Mouse (Mus musculus): ENCODE measurements at regions not wholly inside any gene's neighbourhood (a gene's known extent, or its start where the extent isn't known, plus 50 kb on each side); places are given as distances from the start of the nearest gene placed in this dataset.

DNA sequence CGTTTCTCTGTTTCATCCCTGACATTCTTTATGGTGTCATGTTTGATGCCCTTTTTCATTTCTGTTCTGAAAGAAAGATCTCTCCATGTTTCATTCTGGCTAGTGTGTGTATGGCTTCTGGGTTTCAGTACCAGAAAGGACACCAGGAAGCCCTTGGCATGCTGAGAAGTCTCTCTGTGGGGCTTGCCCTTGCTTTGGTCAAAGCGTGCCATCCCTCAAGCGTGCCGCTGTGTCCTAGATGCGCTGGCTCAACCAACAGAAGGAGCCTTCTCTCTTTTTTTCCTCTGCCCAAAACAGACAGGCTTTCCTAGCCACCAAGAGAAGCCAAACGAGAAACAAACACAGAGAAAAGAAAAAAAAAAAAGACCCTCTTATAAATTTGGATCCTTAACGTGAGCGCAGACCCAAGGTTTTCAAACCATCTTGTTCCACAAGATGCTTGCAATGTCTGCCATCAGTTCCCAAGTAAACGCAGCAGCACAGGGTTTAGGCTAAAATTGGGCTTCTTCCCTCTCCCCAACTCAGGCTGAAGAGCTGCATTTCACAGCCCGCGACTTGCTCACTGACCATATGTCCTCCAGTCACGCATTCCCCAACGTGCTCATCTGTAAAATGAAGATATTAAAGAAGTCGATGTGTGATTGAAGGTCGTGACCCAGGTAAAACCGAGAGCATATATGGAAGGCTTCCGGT, 97.3 kb upstream of the Foxn2 start:
- Histone ChIP-seq H3K9ac (no peak overlapping the region), H3K4me1 (replicated peaks) (no peaks in the 10 kb centered on the region)
- ATAC-seq, result no peak

DNA sequence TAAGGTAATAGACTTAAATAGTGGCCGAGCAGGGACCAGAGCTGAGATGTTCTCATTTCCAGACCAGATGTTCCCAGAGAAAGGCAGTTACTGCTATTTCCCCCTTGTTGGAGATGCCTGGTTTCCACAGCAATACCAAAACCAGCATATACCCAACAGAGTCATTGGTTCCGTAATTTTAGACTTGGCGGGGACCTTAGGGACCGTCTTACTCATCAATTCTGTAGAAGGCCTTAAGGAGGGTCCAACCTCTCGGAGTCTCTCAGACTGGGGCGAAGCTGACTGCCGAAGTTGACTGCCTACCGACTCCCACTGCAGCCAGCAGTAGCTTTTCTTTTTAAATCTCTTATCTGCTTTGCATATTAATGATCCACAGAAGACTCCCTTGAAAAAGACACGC, 95.1 kb upstream of the Foxn2 start:
- Histone ChIP-seq H3K4me1 (replicated peaks) (no peaks in the 10 kb centered on the region), H3K27ac (no peak overlapping the region), H3K4me3 (replicated peaks) (no peak overlapping the region), H3K36me3 (no peaks in the 10 kb centered on the region), H3K9ac (no peak overlapping the region), H3K27me3 (replicated peaks) (no peaks in the 10 kb centered on the region), H3K9me3 (no peaks in the 10 kb centered on the region), H3K4me2 (replicated peaks) (no peak overlapping the region)
- no peak for ATAC-seq
- 89% methylated on average over 9 of the region's 9 CpGs for WGBS

More for the DNA sequence above, 97.3 kb upstream of the Foxn2 start:
- no peaks in the 10 kb centered on the region for H3K36me3 ChIP-seq
- H3K4me2 ChIP-seq (replicated peaks), result no peak overlapping the region
- H3K9me3 ChIP-seq, result no peaks in the 10 kb centered on the region
- no peaks in the 10 kb centered on the region for H3K27me3 ChIP-seq (replicated peaks)
- WGBS, result 81% methylated on average over 17 of the region's 17 CpGs
- no peak overlapping the region for H3K27ac ChIP-seq
- no peak overlapping the region for H3K4me3 ChIP-seq (replicated peaks)

DNA sequence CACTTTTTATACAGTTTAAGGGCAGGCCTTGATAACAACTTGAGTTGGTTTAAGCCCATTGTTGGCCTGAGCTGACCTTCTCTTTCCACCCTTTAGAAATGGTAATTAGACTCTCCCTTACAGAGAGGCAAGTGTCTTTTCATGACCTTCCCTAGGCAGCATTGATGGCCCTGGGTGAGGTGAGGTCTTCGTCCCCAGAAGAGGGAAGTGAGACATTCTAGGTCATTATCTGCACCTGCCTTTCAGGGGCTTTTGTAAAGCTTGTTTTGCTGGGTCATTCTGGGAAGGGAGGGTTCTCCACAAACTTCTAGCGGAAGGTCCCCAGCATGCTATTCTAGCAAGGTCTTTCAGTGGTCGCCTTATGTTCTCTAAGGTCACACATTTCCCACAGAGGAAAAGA, 93.6 kb upstream of the Foxn2 start:
- no peak overlapping the region for H3K4me2 ChIP-seq (replicated peaks)
- H3K36me3 ChIP-seq, result no peaks in the 10 kb centered on the region
- no peaks in the 10 kb centered on the region for H3K27me3 ChIP-seq (replicated peaks)
- ATAC-seq, result no peak
- no peaks in the 10 kb centered on the region for H3K9me3 ChIP-seq
- no peak overlapping the region for H3K4me3 ChIP-seq (replicated peaks)
- H3K4me1 ChIP-seq (replicated peaks), result no peaks in the 10 kb centered on the region
- no peak overlapping the region for H3K27ac ChIP-seq
- H3K9ac ChIP-seq, result no peak overlapping the region
- WGBS, result 69% methylated on average over 3 of the region's 3 CpGs

DNA sequence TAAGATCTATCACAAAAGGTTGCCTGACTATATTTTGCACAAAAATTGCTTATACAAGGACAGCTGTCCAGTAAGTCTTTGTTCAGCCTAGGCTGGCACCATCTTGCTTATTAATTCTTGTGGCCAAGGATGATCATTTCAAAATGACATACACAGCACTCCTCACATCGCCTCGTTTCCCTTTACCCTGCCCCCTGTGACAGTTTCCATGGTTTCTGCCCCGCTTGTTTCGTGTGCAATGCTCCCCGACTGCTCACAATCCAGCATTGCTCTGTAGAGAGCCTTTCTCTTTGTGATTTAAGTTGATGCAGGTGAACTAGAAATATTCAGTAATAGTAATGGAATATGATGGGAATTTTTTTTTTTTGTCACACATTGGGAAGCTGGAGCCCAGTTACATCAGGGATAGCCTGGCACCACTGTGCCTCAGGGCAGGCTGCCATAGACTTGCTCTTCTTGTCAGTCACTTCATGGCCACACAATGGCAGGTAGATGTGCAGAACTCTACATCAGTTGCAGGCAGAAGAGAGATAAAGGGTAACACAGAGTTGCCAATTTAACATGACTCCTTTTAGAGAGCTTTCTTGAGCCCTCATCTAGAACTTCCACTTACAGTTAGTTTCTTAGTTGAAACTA, 90.6 kb upstream of the Foxn2 start:
- WGBS, result 88% methylated on average over 5 of the region's 5 CpGs
- H3K9ac ChIP-seq, result no peak overlapping the region

DNA sequence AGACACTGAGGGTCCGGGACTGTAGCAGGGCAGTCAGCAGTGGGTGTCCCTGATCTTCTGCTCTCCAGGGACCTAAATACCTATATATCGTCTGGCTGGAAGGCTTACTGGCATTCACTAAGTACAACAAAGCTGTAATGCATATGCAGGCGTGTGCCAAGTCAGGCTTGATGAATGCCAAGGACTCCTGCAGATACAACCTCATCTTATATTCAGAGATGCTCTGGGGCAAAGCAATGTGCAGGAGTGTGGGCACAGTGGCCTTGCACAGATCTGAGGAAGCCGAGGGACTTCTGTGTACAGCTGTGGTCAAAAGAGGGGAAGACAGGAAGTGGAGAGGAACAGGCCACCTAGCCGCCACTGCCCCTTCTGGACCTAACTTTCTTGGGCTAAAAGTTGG, 89.5 kb upstream of the Foxn2 start:
- Histone ChIP-seq H3K9me3 (no peaks in the 10 kb centered on the region), H3K27me3 (replicated peaks) (no peaks in the 10 kb centered on the region), H3K4me3 (replicated peaks) (no peak overlapping the region), H3K4me2 (replicated peaks) (no peak overlapping the region), H3K4me1 (replicated peaks) (no peaks in the 10 kb centered on the region), H3K9ac (no peak overlapping the region), H3K36me3 (no peaks in the 10 kb centered on the region), H3K27ac (no peak overlapping the region)
- ATAC-seq, result no peak
- 67% methylated on average over 5 of the region's 5 CpGs for whole genome bisulfite sequencing

More for the DNA sequence above, 90.6 kb upstream of the Foxn2 start:
- Histone ChIP-seq H3K36me3 (no peaks in the 10 kb centered on the region), H3K27ac (no peak overlapping the region), H3K9me3 (no peaks in the 10 kb centered on the region), H3K4me2 (replicated peaks) (no peak overlapping the region), H3K4me1 (replicated peaks) (no peaks in the 10 kb centered on the region), H3K27me3 (replicated peaks) (no peaks in the 10 kb centered on the region), H3K4me3 (replicated peaks) (no peak overlapping the region)
- no peak for ATAC-seq

DNA sequence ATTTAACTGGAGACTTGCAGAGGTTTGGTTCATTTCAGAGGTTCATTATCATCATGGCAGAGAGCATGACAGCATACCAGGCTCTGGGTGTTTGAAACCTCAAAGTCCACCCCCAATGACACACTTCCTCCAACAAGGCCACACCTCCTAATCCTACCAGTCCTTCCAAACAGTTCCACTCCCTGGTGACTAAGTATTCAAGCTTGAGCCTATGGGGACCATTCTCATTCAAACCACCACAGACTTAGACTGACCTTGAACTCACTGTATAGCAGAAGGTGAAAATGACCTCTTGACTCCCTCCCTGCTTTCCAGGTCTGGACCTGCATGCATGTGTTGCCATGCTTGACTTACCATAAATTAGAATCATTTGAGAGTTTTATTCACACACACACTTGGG, 87.6 kb upstream of the Foxn2 start:
- H3K4me2 ChIP-seq (replicated peaks), result no peak overlapping the region
- no peak overlapping the region for H3K4me3 ChIP-seq (replicated peaks)
- H3K9ac ChIP-seq, result no peak overlapping the region
- H3K36me3 ChIP-seq, result no peaks in the 10 kb centered on the region
- ATAC-seq, result no peak
- H3K9me3 ChIP-seq, result no peaks in the 10 kb centered on the region
- no peaks in the 10 kb centered on the region for H3K4me1 ChIP-seq (replicated peaks)
- no peak overlapping the region for H3K27ac ChIP-seq
- H3K27me3 ChIP-seq (replicated peaks), result no peaks in the 10 kb centered on the region

DNA sequence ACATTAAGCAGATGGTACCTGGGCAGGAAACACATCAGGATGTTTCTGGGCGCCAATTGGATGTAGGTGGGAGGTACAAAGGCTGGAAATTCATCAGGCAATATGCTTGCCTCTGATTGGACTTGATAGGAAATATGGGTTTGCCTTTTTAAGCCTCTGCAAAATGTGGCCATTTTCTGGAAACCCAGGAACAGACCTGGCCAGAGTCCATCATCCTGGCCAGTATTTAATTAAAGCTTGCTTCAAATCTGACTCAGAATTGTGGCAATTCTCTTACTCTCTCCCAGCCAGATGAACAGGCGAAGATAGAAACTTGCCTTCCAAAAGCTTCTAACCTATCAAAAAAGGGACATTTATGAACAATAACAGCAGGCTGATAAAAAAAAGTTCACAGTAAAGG, 79.3 kb upstream of the Foxn2 start:
- H3K9me3 ChIP-seq, result no peaks in the 10 kb centered on the region
- H3K27me3 ChIP-seq (replicated peaks), result no peaks in the 10 kb centered on the region
- H3K4me2 ChIP-seq (replicated peaks), result no peak overlapping the region
- H3K9ac ChIP-seq, result no peak overlapping the region
- H3K4me3 ChIP-seq (replicated peaks), result no peak overlapping the region
- H3K4me1 ChIP-seq (replicated peaks), result no peaks in the 10 kb centered on the region
- 75% methylated on average over 2 of the region's 2 CpGs for WGBS
- H3K27ac ChIP-seq, result no peak overlapping the region
- no peaks in the 10 kb centered on the region for H3K36me3 ChIP-seq
- no peak for ATAC-seq

DNA sequence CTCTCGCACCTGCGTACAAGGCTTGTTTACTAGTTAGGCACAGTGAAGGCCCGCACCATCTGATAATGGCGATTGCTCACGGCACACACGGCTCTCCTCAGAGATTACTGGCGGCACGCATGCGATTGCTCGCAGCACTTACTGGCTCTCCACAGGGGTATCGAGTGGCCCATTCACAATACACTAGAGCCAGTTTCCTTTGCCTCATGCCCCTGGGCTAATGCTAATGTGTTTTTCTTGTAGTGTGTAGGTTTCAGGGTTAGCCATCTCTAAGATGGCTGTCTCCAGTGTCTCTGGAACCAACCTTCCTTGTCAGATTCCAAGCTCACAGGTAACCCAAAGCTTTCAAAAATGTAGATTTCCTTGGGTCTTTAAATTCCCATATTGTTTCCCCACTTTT, 78.1 kb upstream of the Foxn2 start:
- H3K4me3 ChIP-seq (replicated peaks), result no peak overlapping the region
- no peak overlapping the region for H3K27ac ChIP-seq
- ATAC-seq, result no peak
- H3K4me2 ChIP-seq (replicated peaks), result no peak overlapping the region
- H3K27me3 ChIP-seq (replicated peaks), result no peaks in the 10 kb centered on the region
- H3K36me3 ChIP-seq, result no peaks in the 10 kb centered on the region
- no peak overlapping the region for H3K9ac ChIP-seq
- H3K4me1 ChIP-seq (replicated peaks), result no peaks in the 10 kb centered on the region
- 86% methylated on average over 11 of the region's 11 CpGs for WGBS
- no peaks in the 10 kb centered on the region for H3K9me3 ChIP-seq

DNA sequence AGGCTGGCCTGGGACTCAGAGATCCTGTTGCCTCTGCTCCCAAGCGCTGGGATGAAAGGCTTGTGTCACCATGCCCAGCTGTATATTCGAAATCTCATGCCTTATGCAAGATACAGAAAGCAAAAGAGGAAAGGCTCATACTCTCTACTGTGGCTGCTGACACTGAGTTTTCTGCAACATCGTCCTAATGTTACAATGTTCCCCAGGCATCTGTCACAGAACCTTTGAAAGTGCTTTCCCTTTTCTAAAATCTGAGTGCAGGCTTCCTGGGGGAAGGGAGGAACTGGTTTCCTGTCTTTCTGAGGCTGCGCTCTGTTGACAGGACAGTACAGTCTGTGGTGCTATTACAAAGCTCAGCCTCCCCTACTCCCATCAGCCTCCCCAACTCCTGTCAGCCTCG, 72.6 kb upstream of the Foxn2 start:
- Histone ChIP-seq H3K36me3 (no peaks in the 10 kb centered on the region), H3K9ac (no peak overlapping the region), H3K4me1 (replicated peaks) (no peaks in the 10 kb centered on the region), H3K4me2 (replicated peaks) (no peak overlapping the region), H3K4me3 (replicated peaks) (no peak overlapping the region), H3K27me3 (replicated peaks) (no peaks in the 10 kb centered on the region), H3K27ac (no peak overlapping the region), H3K9me3 (no peaks in the 10 kb centered on the region)
- WGBS, result 59% methylated on average over 5 of the region's 5 CpGs
- ATAC-seq, result no peak

DNA sequence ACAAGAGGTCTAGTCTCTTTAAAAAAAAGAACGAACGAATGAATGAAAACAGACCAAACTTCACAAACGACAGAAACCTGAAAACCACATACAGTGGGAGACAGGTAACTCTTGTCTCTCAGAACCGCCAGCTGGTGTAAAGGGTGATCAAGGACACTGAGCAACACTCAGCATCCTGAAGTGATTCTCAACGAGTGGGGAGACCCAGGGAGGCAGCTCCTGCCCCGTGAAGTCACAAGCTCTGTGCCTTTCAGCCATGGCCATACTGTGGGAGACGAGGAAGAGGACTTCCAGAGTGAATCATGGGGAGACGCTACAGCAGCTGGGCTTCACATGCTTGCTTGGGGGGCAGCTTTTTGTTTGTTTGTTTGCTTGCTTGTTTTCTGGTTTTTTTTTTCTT, 70.5 kb upstream of the Foxn2 start:
- H3K4me1 ChIP-seq (replicated peaks), result no peaks in the 10 kb centered on the region
- H3K27ac ChIP-seq, result no peak overlapping the region
- 79% methylated on average over 8 of the region's 8 CpGs for WGBS
- no peak for ATAC-seq
- H3K4me2 ChIP-seq (replicated peaks), result no peak overlapping the region
- H3K4me3 ChIP-seq (replicated peaks), result no peak overlapping the region
- H3K27me3 ChIP-seq (replicated peaks), result no peaks in the 10 kb centered on the region
- no peak overlapping the region for H3K9ac ChIP-seq
- no peaks in the 10 kb centered on the region for H3K9me3 ChIP-seq
- H3K36me3 ChIP-seq, result no peaks in the 10 kb centered on the region

DNA sequence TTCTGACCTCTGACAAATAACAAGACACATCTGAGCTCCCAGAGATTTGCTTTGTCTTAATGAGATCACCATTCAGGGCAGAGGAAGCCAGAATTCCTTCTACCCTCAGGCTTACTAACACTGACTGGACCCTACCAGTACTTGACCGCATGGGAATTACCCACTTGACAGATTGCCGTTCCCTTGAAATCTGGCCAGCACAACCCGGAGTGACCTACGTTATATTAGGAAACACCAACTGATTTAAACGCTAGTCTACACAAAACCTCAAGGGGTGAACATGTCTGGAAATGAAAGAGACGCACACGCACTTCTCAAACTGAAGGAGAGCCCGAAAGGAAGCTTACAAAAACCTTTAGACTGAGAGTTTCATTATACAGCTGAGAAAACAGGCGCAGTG, 69.8 kb upstream of the Foxn2 start:
- Histone ChIP-seq H3K4me1 (replicated peaks) (no peaks in the 10 kb centered on the region), H3K27ac (no peak overlapping the region), H3K4me2 (replicated peaks) (no peak overlapping the region), H3K9me3 (no peaks in the 10 kb centered on the region), H3K9ac (no peak overlapping the region), H3K36me3 (no peaks in the 10 kb centered on the region), H3K27me3 (replicated peaks) (no peaks in the 10 kb centered on the region), H3K4me3 (replicated peaks) (no peak overlapping the region)
- 70% methylated on average over 9 of the region's 9 CpGs for WGBS
- ATAC-seq, result no peak

DNA sequence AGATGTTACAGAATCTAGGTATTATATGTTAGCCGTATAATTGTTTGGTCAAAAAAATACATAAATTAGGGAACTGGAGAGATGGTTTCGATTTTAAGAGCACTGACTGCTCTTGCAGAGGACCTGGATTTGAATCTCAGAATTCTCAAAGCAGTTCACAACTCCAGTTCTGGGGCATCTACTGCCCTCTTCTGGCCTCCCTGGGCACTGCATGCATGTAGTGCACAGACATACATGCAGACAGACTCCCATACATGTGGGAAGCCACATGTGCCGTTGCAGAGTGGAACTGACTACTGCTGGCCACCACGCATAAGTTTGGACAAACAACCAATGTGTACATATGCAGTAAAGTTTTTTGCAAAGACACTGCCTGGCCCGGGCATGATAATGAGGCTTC, 62.0 kb upstream of the Foxn2 start:
- no peaks in the 10 kb centered on the region for H3K9me3 ChIP-seq
- no peak overlapping the region for H3K4me2 ChIP-seq (replicated peaks)
- ATAC-seq, result no peak
- no peaks in the 10 kb centered on the region for H3K36me3 ChIP-seq
- H3K27ac ChIP-seq, result no peak overlapping the region
- H3K27me3 ChIP-seq (replicated peaks), result no peaks in the 10 kb centered on the region
- H3K9ac ChIP-seq, result no peak overlapping the region
- H3K4me3 ChIP-seq (replicated peaks), result no peak overlapping the region
- WGBS, result 96% methylated on average over 5 of the region's 5 CpGs
- H3K4me1 ChIP-seq (replicated peaks), result no peaks in the 10 kb centered on the region

DNA sequence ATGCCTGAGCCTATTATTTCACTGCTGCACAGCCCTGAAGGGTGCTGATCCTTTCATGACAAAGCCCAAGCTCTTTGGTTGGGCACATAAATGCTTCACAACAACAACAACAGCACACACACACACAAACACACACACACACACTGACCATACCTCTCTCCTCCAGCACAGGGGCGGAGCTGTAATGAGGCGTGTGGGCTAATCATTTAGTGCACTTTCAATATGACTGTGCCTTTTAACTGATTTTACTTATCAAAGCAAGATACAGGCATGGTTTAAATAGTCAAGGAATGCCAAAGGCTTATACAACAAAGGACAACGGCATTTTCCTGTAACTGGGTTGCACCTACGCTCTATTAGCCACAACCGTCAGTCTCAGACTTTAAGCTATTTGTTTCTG, 61.1 kb upstream of the Foxn2 start:
- no peak for ATAC-seq
- no peaks in the 10 kb centered on the region for H3K36me3 ChIP-seq
- H3K9me3 ChIP-seq, result no peaks in the 10 kb centered on the region
- no peak overlapping the region for H3K4me2 ChIP-seq (replicated peaks)
- H3K27ac ChIP-seq, result no peak overlapping the region
- no peak overlapping the region for H3K9ac ChIP-seq
- no peaks in the 10 kb centered on the region for H3K27me3 ChIP-seq (replicated peaks)
- H3K4me3 ChIP-seq (replicated peaks), result no peak overlapping the region
- WGBS, result 81% methylated on average over 5 of the region's 5 CpGs
- H3K4me1 ChIP-seq (replicated peaks), result no peaks in the 10 kb centered on the region
